Mouse (Mus musculus): Measurements from ENCODE around the gene Anapc16.

Gene Anapc16

DNA sequence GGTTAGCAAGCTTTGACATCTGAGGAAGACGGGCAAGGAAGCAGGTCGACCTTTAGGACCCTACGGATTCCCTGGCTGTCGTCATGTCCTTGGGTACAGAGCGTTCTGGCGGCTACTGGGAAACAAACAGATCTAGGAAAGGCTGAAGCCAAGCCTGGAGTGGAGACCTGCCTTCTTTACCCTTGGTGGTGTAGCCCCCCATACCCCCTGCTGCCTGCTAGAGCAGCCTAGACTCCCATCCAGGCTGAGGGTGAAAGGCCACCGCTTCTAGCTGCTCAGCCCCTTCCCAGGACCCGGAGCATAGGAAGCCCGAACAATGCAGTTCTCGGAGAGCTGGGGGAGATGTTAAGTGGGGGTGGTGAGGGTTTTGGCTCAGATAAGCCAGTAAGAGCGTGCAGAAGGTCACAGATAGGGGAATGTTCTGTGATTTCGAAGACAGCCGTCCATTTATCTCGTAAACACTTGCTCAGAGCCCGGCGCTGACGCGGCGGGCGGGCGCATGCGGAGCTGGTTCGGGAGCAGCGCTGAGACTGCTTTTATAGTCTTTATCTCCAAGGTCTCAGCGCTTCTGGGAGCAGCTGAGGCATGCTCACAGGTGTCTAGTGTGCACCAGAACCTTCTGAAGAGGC is 33.0 kb downstream of the Anapc16 start:
- peak; percentile 72 for DNase-seq

DNA sequence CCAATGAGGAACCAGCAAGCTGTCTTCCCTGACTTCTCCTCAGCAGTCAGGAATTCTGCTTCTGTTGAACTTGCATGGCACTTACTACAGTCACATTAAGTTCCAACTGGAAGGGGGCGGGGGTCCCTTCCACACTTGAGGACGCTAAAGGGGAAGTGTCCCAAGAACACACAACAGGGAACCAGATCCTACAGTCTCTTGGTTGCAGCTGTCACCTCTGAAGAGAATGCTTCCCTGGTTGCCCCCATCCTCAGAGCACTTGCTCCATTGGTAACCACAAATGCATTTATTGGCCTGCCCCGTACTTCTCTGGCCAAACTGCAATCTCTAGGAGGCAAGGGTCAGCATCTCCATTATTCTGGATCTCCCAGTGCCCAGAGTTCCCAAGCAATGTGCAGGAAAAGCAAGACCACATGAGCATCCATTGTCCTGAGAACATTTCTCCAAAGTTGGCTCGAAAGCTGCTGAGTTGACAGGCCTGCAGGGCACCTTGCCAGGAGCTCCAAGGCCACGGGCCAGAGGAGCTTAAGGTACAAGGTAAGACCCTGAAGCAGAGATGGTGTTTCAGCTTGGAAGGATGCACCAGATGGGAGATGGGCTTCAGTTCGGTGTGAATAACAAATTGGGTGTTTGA is 35.5 kb downstream of the Anapc16 start:
- peak; percentile 54 for DNase-seq

DNA sequence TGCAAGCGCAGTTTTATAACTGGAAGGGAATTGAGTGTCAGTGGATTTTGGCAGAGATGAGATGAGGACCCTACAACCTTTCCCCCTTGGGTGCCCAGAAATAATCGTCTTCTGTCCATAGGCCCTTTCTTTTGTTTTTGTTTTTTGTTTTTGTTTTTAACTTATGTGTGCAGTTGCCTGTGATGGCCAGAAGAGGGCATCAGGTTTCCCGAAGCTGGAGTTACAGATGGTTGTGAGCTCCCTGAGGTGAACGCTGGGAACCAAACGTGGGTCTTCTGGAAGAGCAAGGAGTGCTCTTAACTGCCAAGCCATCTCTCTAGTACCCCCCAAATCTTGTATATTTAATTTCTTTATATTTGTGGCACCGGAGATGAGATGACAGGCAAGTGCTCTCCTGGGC is 36.2 kb downstream of the Anapc16 start:
- DNase-seq: no peak

DNA sequence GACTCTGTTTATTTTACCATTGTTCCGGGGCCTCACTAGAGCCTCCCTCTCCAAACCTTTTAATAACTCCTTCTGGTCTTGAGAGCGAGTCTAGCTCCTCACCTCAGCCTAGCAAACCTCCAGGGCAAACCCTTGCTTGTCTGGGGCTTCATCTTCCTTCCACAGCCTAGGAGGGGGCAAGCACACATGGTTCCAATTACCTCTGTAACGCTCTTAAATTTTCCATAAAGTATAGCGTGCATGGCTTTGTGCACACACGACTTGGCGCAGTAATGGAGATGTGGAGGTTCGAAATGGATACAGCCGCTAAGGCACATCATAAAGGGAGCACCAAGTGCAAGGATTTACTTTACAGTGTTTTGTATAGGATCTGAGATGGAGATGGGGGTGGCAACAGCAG is 37.1 kb downstream of the Anapc16 start:
- DNase-seq: no peak

DNA sequence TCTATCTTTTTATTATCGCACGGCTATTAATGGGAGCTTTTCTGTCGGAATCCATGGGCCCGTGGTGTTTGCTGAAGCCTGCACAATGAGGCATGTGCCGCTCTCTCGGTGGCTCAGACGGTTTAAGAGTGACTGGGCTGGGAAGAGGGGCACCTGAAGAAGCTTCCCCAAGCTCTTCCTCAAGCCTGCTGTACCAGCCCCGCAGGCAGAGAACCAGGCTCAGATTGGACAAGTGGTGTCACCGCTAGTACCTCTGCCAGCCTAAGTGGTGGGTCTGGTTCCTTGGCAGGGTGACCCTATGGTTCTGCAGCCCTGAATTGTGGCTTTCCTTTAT is 37.6 kb downstream of the Anapc16 start:
- DNase-seq: no peak

DNA sequence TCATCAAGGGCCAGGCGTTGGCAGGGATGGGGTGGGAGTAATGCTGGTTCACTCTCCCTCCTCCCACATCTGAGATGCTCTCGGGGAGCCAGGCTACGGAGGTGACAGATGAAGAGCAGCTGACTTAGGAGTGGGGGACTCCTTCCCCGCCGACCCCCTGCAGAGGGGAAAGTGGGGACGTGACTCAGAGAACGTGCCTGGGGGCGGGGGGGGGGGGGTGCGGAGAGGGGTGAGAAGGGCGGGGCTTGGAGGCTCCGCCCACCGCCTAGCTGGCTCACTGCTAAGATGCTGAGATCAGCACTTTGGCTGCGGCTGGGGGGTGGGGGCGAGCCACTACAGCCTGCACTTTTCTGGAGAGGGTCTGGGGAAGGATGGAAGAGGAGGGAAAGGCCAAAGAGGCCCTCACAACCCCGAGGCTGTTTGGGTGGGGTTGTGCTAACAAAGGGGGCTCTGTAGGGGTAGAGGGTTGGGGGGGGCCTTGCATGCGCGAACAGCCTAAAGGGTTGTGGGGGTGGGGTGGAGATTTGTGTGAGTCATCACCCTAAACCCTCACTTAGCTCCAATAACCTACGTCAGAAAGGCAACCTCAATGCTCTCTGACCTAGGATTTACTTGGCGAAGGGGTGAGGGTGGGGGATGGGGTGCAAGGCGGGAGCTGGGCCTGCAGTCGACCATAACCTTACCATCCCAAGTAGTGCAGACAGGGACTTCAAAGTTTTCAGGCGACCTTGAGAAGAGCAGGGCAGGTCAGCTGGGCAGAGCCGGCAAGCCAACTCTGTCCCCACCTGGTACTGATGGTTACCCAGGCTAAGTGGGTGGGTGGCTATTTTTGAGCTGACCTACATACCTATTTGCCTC is 38.2 kb downstream of the Anapc16 start:
- no peak for DNase-seq

DNA sequence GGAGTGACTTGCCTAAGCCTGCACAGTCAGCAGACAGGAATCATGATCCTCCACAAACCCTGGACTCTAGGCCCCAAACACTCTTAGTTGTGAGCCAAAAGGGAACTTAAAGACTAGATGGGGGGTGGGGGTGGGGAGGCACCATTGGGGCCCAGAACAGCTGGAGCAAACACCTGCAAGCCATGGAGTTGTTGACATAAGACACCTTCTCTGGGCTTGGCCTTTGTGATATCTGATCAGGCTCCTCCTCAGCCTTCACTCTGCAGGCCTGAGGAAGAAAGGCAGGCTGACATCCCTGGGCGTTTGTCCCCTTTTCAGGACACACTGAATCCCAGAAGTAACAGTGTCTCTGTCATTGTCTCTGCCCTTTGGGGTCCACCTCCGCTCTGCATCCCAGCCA is 39.3 kb downstream of the Anapc16 start:
- no peak for DNase-seq

DNA sequence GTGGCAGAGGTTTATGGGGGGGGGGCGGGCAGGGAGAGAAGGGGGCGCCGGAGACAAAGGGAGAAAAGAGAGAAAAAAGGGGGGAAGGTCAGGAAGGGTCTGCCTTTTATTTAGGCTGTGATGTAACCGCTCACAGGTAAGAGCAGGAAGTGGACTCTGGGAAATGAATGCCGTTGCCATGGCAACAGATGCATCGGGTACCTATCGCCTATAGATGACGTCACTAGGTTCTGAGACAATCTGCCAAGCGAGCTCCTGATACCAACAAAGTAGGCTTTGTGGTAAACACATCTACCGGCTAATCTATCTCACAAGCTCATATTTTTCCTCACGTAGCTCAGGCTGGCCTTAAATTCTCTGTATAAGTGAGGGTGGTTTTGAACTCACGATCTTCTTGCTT is 43.4 kb downstream of the Anapc16 start:
- no peak for DNase-seq

DNA sequence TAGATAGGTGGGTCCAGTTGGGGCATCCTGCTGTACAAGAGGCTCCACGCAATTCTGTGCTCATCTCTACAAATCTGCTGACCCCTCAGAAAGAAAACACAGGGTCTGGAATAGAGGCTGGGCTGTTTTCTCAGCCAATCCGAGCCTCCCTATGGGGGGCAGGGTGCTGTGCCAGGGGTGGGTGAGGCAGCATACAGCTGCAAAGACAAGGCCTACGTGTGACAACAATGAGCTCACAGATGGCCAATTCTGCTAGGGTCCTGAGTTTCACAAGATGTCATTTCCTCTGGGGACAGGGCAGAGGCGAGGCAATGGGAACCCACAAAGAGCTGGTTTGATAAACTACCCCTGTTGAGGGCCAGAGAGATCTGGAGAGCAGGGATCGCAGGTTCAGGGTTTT is 44.5 kb downstream of the Anapc16 start:
- DNase-seq: no peak

DNA sequence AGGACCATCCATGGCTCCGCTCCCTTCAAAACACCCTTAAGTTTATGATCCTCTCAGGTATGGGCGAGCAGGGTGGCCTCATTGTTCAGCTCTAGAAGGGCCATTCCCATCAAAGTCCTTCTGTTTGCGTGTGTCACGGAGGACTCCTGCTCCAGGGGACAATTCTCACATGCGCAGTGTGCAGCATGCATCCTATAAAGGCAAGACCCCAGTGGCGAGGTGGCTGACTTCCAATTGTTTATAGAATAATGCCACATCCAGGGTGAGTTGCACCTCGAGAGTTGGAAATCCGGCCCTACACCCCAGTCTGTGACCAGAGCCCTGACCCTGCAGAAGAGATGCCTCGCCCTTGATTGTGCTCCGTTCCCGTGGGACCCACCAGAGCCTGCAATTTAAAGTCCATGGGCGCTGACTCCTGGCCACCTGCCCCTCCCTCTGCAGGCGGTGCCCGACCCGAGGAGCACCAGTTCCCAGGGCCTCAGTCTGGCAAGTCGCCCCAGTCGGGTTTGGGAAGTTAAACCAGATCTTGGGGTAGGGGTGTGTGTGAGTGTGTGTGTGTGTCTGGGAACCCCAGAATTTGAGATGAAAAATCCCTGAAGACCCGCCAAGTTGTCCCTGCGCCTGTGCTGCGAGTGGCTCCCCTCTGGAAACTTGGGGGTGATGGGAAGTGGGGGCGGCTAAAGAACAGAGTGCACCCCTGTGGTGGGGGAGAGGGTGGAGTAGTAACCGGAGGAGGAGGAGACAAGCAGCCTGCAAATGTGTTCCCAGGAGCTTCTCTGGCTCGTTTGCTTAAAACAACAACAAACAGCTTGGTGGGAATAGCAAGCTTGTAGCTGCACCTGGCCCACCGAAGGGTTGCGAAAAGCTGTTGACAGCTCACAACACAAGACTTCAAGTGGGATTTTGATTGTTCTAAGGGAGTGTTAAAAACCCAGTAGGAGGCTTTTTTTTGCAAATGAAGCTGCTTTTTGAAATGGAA is 45.5 kb downstream of the Anapc16 start:
- no peak for DNase-seq

DNA sequence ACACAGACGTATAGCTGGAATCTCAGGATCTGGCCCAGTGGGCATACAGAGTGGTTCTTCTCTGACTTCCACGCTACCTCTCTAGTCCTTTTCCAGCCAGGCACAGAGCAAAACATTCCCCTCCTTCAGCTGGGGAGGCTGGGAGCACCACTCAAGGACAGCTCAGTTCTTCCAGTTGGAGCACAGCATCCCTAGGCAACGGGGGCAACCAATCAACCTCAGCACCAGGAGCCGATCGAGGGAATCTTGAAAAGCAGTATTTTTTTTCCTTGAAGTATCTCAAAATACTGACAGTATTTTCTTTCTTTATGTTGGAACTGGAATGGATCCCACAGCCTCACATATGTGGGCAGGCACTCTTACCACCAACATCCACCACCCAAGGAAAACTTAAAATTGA is 46.3 kb downstream of the Anapc16 start:
- DNase-seq: no peak

DNA sequence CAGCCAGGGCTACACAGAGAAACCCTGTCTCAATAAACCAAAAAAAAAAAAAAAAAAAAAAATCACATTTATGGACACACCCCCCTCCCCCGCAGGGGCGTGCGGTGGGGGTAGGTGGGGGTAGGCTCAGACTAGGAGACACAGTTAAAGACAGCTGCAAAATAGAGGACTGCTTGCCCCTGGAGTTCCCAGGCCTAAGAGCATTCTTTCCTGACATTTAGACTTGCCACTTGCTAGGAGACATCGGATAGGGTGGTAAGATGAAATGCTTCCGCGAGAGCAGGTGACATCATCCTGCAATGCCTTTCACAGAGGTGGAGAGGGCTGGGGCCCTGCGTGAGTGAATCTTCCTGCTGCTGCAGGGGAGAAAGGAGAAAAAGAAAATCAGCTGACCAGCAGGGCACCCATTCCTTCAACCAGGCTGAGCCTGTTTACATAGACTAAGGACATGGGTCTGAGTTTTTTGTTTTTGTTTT is 49.3 kb downstream of the Anapc16 start:
- no peak for DNase-seq

DNA sequence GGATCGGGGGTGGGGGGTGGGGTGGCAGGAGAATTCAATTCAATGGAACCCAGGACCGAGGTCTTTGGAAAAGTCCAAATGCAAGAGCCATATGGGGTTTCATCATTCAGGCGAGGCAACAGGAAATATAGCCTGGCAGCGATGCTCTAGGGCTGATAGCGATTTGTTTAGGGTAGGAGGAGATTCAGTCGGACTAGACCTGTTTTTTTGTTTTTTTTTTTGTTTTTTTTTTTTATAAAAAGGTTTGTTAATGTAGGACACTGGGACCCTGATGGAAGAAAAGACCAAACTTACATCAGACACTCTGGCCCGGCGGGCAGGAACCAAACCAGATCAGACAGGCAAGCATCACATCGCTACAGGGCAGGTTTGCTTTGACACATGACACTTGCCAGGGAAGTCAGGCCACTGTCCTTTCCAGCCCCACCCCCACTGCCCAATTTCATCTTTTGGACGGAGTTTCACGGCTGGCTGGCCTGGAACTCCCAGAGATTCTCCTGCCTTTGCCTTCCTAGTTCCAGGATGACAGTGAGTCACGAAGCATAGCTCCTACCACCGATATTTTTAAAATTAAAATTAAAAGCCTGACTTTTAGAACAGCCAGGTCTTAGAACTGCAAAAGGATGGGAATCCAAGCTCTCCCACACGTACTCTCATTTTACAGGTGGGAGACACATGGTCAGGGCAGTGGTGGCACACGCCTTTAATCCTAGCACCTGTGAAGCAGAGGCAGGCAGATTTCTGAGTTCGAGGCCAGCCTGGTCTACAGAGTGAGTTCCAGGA is 50.0 kb downstream of the Anapc16 start:
- peak; percentile 57 for DNase-seq

DNA sequence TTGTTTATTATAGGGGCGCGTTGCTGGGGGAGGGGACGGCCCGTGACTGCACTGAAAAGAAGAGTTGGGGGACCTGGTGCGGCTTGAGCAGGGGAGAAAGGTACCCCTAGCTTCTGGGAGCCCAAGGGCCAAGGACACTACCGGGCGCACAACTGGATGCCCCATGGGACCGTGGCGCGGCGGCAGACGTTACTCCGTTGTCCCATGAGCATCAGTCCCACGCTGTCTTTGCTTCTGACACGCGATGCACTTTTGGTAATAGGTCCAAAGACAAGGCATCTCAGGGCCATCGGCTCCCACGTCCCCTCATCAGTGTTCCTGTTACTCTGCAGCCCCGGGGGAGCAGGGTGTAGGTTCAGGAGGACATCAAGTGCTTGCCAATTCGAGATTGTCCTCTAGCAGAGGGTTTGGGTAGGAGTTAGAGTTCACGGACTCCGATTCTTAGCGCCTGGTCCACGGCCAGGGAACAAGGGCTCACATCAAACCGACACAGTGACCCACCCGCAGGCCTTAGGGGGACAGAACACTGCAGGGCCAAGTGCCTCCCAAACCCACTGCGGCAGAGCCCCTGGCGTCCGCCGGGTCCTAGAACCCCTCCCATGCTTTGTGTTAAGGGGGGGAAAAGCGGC is 50.7 kb downstream of the Anapc16 start:
- peak; percentile 73 for DNase-seq

DNA sequence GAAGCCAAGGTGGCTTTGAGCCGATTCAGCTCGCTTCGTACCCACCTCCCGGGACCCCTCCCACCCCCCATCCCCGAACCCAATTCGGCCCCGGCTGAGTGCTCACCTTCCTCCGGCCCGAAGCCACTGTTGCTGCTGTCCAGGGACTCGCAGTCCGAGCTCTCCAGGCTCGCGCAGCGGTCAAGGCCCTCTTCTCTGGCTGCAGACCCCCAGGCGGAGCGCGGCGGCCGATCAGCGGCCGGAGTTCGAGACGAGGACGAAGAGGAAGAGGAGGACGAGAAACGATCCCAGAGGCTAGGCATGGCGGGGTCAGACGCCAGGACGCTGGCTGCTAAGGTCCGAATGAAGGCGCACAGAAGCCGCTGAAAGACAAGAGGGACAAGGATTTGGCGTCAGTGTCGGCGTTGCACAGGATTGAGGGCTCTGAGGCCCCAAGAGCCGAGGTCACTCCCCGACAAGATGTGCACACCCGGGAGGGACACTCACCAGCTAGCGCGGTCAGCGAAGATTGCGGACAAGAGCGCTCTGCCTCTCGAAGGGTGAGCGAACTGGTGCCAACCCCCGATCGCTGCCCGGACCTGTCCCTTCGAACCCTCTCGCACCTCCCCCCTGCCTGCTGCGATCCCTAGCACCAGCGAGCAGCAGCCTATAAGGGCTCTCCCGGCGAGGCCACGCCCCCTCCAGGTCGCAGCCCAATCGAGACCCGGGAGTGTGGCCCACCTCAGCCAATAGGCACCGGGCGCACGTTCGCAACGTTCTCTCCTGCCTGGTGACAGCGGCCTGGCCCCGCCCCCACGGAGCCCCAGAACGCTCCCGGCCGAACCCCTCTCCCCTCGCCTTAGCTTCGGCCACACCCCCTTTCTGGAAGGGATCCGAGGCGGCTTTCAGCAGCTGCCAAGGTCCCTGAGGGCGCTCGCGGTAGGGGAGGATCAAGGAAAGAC is 51.5 kb downstream of the Anapc16 start, which contains the start of gene Ddit4:
Gene Ddit4, minus strand, starts transcription at position 624 of the 941 bp plus-strand sequence.
- peak; percentile 100 for DNase-seq

DNA sequence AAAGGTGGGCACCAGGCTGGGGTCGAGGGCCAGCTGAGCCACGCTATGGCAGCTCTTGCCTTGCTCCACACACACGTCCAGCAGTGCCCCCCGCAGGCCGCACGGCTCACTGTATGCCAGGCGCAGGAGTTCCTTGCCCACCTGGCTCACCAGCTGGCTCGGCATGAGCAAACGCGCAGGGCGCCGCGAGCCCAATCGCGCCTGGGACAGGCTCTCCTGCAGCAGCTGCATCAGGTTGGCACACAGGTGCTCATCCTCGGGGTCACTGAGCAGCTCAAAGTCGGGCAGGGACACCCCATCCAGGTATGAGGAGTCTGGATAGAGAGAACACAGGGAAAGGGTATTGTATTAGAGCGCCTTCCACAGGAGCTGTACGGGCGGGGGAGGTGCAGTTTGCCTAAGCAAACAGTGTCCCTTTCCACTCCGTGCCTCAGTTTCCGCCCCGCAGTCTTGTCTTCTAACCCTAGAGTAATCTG is 52.2 kb downstream of the Anapc16 start:
- peak; percentile 87 for DNase-seq

DNA sequence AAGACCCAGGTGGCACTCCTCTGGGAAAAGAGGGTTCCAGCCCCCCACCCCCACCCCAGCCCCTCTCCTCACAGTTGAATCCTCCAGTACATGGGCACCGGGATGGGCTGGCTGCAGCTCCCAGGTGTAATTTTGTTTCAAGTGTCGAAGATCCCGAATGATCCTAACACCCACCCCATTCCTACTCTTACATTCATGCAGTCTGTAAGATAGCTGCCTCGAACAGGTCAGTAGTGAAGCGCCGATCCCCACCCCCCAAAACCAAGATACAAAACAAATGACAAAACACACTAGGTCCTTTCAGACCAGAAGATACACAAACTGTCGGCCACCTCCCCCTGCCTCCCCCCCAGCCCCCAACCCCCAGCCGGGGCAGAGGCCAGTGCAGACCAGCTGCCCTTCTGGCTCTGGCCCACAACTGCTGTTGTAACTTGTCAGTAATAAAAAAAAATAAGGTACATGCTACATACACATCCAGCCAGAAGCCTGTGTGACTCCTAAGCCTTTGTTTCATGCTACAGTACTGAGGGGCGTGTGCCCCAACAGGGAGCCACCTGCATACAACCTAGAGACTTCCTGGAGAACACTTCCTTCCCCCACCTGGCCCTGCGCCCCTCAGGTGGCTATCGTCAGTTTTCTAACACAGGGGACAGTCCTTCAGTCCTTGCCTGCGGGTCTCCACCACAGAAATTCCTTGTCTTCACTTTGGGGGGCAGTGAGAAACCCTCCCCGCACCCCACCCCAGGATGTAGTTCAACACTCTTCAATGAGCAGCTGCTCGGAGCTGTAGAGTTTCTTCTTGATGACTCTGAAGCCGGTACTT is 52.9 kb downstream of the Anapc16 start:
- DNase-seq: no peak

DNA sequence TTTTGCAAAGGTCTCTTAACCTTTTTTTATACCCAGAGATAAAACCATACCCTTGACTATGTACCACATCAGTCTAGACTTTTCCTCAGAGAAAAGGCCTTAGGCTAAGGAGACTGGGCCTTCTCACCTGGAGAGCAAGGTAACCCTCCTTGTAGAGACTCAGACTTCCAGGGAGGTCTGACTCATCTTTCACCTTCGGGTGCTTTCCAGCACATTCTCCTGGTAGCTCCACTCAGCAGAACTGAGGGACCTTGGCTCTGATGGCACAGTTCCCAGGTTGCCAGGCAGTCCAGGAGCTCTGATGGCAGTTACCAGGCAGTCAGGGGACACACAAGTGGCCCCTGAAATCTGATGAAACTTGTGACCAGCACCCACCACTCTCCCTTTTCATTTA is 53.7 kb downstream of the Anapc16 start:
- peak; percentile 40 for DNase-seq

Measured in cerebellum, adult 11 months (tissue).